Mouse (Mus musculus) lung, embryonic 14.5 days (tissue): ENCODE data around the gene Bckdk. TPM values are rescaled to one million over a fixed set of nuclear protein-coding genes. Genes with fewer than 3 reads are reported as not detected.
"Not testable (repeated sequence)": the region's sequence is repeated elsewhere in the genome, so short reads cannot be mapped to it uniquely, and the experiment has no call there.

Experiments used
- ATAC-seq: fragments of 200-750 bp; cut with Nextera tagmentation; 2 replicates; pipeline ENCODE4 v1.8.0; 2017; ENCODE audit warnings: mild to moderate bottlenecking, moderate TSS enrichment, moderate library complexity; ENCODE audit not compliant: insufficient read depth
- DNase-seq: peaks from one replicate; pipeline ENCODE4 v3.0.0-alpha.2; 2015
- H3K27ac ChIP-seq: fragments of 300-500 bp; sonication (generic); 2 replicates; pipeline ENCODE4 v1.5.1; 2014; ENCODE audit warnings: low read depth, mild to moderate bottlenecking, moderate library complexity
- H3K27me3 ChIP-seq: fragments of 300-500 bp; sonication (generic); 2 replicates; pipeline ENCODE4 v1.6.1; 2014; ENCODE audit warnings: low read length, control low read depth; ENCODE audit not compliant: insufficient read depth
- H3K36me3 ChIP-seq: fragments of 300-500 bp; sonication (generic); 2 replicates; pipeline ENCODE4 v1.6.1; 2014; ENCODE audit warnings: control low read depth; ENCODE audit not compliant: insufficient read depth
- H3K4me1 ChIP-seq: fragments of 300-500 bp; sonication (generic); 2 replicates; pipeline ENCODE4 v1.6.1; 2014; ENCODE audit warnings: antibody characterized with exemption, control low read depth; ENCODE audit not compliant: insufficient read depth
- H3K4me2 ChIP-seq: fragments of 300-500 bp; sonication (generic); 2 replicates; pipeline ENCODE4 v1.6.1; 2014; ENCODE audit warnings: mild to moderate bottlenecking
- H3K4me3 ChIP-seq: fragments of 300-500 bp; sonication (generic); 2 replicates; pipeline ENCODE4 v1.5.1; 2014; ENCODE audit warnings: low read depth, low read length
- H3K9ac ChIP-seq: fragments of 300-500 bp; sonication (generic); 2 replicates; pipeline ENCODE4 v1.6.1; 2014
- H3K9me3 ChIP-seq: fragments of 300-500 bp; sonication (generic); 2 replicates; pipeline ENCODE4 v1.6.1; 2016; ENCODE audit warnings: low read depth, low read length, control low read depth
- CTCF ChIP-seq: IDR thresholded peaks from 2 replicates; pipeline ENCODE4 v1.5.1; 2016; ENCODE audit warnings: antibody characterized with exemption, low read depth
- WGBS: fragments of 180-500 bp; shearing (Covaris S2); extraction: QIAGEN DNeasy Blood & Tissue Kit; methylation state at CpG from one replicate; pipeline ENCODE4 v1.1.7; 2014; 5-methylcytosine and 5-hydroxymethylcytosine counted together
- polyA plus RNA-seq: library from polyadenylated mRNA; unstranded; fragments of >200 nt; fragmentation: Nextera tagmentation; extraction: Ambion mirVana; gene quantifications from 2 replicates; pipeline ENCODE4 v1.2.1, GENCODE M21; 2014

Gene Bckdk
- polyA plus RNA-seq, 1 experiment from 2014 or later, result 152 TPM

GRCm38 (mm10) chr7:127935028-127935722 is 31.3 kb downstream of the Bckdk start:
- H3K4me2 ChIP-seq, result peak overlapping the region; percentile 97
- TF ChIP-seq CTCF, result peak; percentile 98
- no peaks in the 10 kb centered on the region for H3K27me3 ChIP-seq
- peak; percentile 98 for DNase-seq
- ATAC-seq, result peak; percentile 93
- peak overlapping the region; percentile 76 for H3K9ac ChIP-seq
- H3K9me3 ChIP-seq, result no peaks in the 10 kb centered on the region
- peak overlapping the region; percentile 77; the same call in 1 of the 2 replicates for H3K27ac ChIP-seq
- 6% methylated on average over 32 of the region's 32 CpGs for WGBS
- H3K4me1 ChIP-seq, result peaks cover 6% of the 10 kb centered on the region
- H3K36me3 ChIP-seq, result no peaks in the 10 kb centered on the region
- peak overlapping the region; percentile 71 for H3K4me3 ChIP-seq

GRCm38 (mm10) chr7:127935748-127936159 is 31.9 kb downstream of the Bckdk start:
- Histone ChIP-seq H3K36me3 (no peaks in the 10 kb centered on the region), H3K4me1 (peaks cover 6% of the 10 kb centered on the region), H3K9ac (peak overlapping the region; percentile 76), H3K4me2 (peak overlapping the region; percentile 97), H3K27ac (peak overlapping the region; percentile 69; the same call in 1 of the 2 replicates), H3K27me3 (no peaks in the 10 kb centered on the region), H3K9me3 (no peaks in the 10 kb centered on the region), H3K4me3 (peak overlapping the region; percentile 71)
- WGBS, result under 1% methylated on average over 38 of the region's 38 CpGs
- no peak for TF ChIP-seq CTCF
- DNase-seq (peak; percentile 48), ATAC-seq (peak; percentile 43)

GRCm38 (mm10) chr7:127936216-127936884 is 32.5 kb downstream of the Bckdk start:
- no peak for TF ChIP-seq CTCF
- 46% methylated on average over 18 of the region's 18 CpGs for WGBS
- ATAC-seq (no peak), DNase-seq (no peak)
- Histone ChIP-seq H3K36me3 (no peaks in the 10 kb centered on the region), H3K9ac (peak overlapping the region; percentile 76), H3K4me1 (peaks cover 3% of the 10 kb centered on the region), H3K27me3 (no peaks in the 10 kb centered on the region), H3K9me3 (no peaks in the 10 kb centered on the region), H3K4me2 (peak overlapping the region; percentile 97), H3K27ac (no peak overlapping the region), H3K4me3 (peak overlapping the region; percentile 71)

GRCm38 (mm10) chr7:127942097-127942496 is 38.2 kb downstream of the Bckdk start:
- H3K27me3 ChIP-seq, result peaks cover 25% of the 10 kb centered on the region
- not testable (repeated sequence) for H3K9me3 ChIP-seq, DNase-seq, H3K9ac ChIP-seq, ATAC-seq, H3K36me3 ChIP-seq, H3K27ac ChIP-seq, H3K4me2 ChIP-seq, H3K4me3 ChIP-seq, H3K4me1 ChIP-seq
- WGBS, result 44% methylated on average over 2 of the region's 2 CpGs

- Histone ChIP-seq H3K4me1 (no peaks in the 10 kb centered on the region), H3K27ac (no peak overlapping the region), H3K4me3 (peak overlapping the region; percentile 17; the same call in 1 of the 2 replicates), H3K36me3 (no peaks in the 10 kb centered on the region), H3K4me2 (peak overlapping the region; percentile 53), H3K9me3 (no peaks in the 10 kb centered on the region), H3K27me3 (peaks cover 25% of the 10 kb centered on the region), H3K9ac (no peak overlapping the region; the same call in 1 of the 2 replicates)
- WGBS, result 9% methylated on average over 23 of the region's 23 CpGs
- DNase-seq (peak; percentile 63), ATAC-seq (peak; percentile 75)
- TF ChIP-seq CTCF, result no peak
Measured at GRCm38 (mm10) chr7:127944614-127945013, 40.7 kb downstream of the Bckdk start.

GRCm38 (mm10) chr7:127946470-127947023 is 42.7 kb downstream of the Bckdk start, which contains the start of gene Prss36:
Gene Prss36, minus strand, starts transcription at chr7:127946725.
- DNase-seq (no peak), ATAC-seq (no peak)
- Histone ChIP-seq H3K27ac (no peak within 1 kb of the TSS), H3K36me3 (no peaks in the 10 kb centered on the region), H3K27me3 (peaks cover 25% of the 10 kb centered on the region), H3K4me1 (no peaks in the 10 kb centered on the region), H3K4me2 (no peak within 1 kb of the TSS), H3K9ac (no peak within 1 kb of the TSS), H3K9me3 (no peaks in the 10 kb centered on the region), H3K4me3 (no peak within 1 kb of the TSS)
- TF ChIP-seq CTCF, result no peak
- WGBS, result 69% methylated on average over 6 of the region's 6 CpGs
